Mouse (Mus musculus) cerebellum, adult 2 months (tissue): ENCODE data around the gene Ppa2.

Experiments
- CTCF ChIP-seq: fragments of 200-500 bp; IDR thresholded peaks from 2 replicates; pipeline ENCODE4 v1.5.1; 2011; ENCODE audit warnings: low read depth, mild to moderate bottlenecking, control low read depth, low read length, moderate library complexity, borderline replicate concordance; ENCODE audit not compliant: insufficient read depth
- POLR2A ChIP-seq: fragments of 200-500 bp; IDR thresholded peaks from 2 replicates; pipeline ENCODE4 v1.6.1; 2011; ENCODE audit warnings: low read length, control low read depth, borderline replicate concordance; ENCODE audit not compliant: insufficient read depth

GRCm38 (mm10) chr3:133312331-133312730 is 2.4 kb downstream of the Ppa2 start:
- TF ChIP-seq CTCF = no peak
- TF ChIP-seq POLR2A = no peak
